In the genomic region with DNA sequence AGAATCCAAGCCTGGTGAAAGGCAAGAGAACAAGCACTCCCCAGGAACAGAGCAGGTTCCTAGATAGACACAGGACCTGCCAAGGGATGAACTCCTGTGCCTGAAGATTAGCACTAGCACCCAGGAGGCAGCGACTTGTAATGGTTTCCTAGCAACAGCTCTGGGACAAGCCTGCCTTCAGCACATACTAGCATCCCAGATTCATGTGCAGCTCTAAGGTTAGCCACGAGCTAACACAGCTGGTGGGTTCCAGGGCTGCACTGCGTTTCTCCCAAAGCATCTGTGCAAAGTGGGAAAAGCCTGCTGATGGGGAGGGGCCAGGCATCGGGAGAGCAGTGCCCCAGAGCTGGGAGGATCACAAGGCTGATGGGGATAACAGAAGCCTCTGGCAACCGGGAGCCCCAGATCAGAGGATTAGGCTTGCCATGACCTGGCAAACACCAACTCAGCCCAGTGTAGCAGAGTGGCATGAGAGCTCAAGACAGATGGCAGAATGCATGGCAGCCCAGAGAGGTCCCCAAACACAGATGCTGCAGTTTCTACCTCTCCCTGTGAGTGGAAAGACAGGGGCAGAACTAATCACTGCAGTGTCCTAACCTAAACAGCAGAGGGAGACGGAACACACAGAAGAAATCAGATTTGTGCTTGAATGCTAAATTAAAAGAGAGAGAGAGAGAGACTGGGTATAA, we compare ENCODE assay signal across 12 mouse cellular contexts. TPM values are rescaled to one million over a fixed set of nuclear protein-coding genes. Genes with fewer than 3 reads are reported as not detected.
DNase-seq lines count a peak whose midpoint lies in the region; ATAC-seq and TF ChIP-seq lines count a peak whose summit lies in the region.
"Had no signal": no experiment of that assay in that cellular context is flagged by ENCODE, and none has a peak within 500 bp of the region (broad histone marks: within the 10 kb centered on the region; RNA-seq: fewer than 3 reads in every experiment).

No protein-coding gene starts in this region.

- no peaks in the 10 kb centered on the region for H3K4me1 ChIP-seq in hindbrain, embryonic 14.5 days (replicated peaks; ENCODE audit: control insufficient read depth, insufficient read depth, low read length)
- no peaks in the 10 kb centered on the region for H3K4me1 ChIP-seq in hindbrain, embryonic 13.5 days (replicated peaks)
- H3K4me1 ChIP-seq in lung, postnatal 0 days (ENCODE audit: insufficient read depth, low read depth, low read length): no peaks in the 10 kb centered on the region
- no peaks in the 10 kb centered on the region for H3K4me1 ChIP-seq in midbrain, embryonic 15.5 days
- H3K4me1 ChIP-seq: lung, embryonic 15.5 days had no signal

- peak; percentile 36 for TF ChIP-seq CTCF in lung, postnatal 0 days (IDR thresholded peaks at IDR 0.05)

- 55% methylated on average over 6 of the region's 6 CpGs for WGBS in hindbrain, embryonic 14.5 days
- 63% methylated on average over 6 of the region's 6 CpGs for WGBS in hindbrain, embryonic 13.5 days
- WGBS in lung, postnatal 0 days: 53% methylated on average over 6 of the region's 6 CpGs
- 43% methylated on average over 6 of the region's 6 CpGs for WGBS in midbrain, embryonic 15.5 days

- no peaks in the 10 kb centered on the region for H3K27me3 ChIP-seq in hindbrain, embryonic 14.5 days (ENCODE audit: control insufficient read depth, insufficient read depth, low read length)
- no peaks in the 10 kb centered on the region for H3K27me3 ChIP-seq in hindbrain, embryonic 13.5 days
- no peaks in the 10 kb centered on the region for H3K27me3 ChIP-seq in lung, postnatal 0 days (replicated peaks; ENCODE audit: insufficient read depth, low read length)
- H3K27me3 ChIP-seq in midbrain, embryonic 15.5 days (replicated peaks): no peaks in the 10 kb centered on the region
- H3K27me3 ChIP-seq: lung, embryonic 15.5 days had no signal

- H3K4me3 ChIP-seq in hindbrain, embryonic 14.5 days (replicated peaks; ENCODE audit: low read length): no peak overlapping the region
- H3K4me3 ChIP-seq in hindbrain, embryonic 13.5 days: no peak overlapping the region
- no peak overlapping the region for H3K4me3 ChIP-seq in lung, postnatal 0 days (ENCODE audit: low read depth, low read length)
- H3K4me3 ChIP-seq in midbrain, embryonic 15.5 days: no peak overlapping the region
- H3K4me3 ChIP-seq: lung, embryonic 15.5 days; myocyte had no signal

- ATAC-seq in hindbrain, embryonic 14.5 days (ENCODE audit: low FRiP score): no peak
- no peak for ATAC-seq in hindbrain, embryonic 13.5 days (ENCODE audit: low FRiP score)
- no peak for ATAC-seq in lung, postnatal 0 days
- 0 out of 2 replicates have a peak, but pooled peaks have one; percentile 48 for ATAC-seq in midbrain, embryonic 15.5 days (replicated peaks)

- peak; percentile 46 for DNase-seq in hindbrain, embryonic 14.5 days (ENCODE audit: low spot score)
- DNase-seq in lung, postnatal 0 days (ENCODE audit: low spot score): no peak
- no peak for DNase-seq in lung, postnatal 10 days
- DNase-seq in adipocyte (ENCODE audit: low spot score): peak; percentile 39
- DNase-seq in cerebellum, postnatal 36 days: no peak
- DNase-seq: gastrocnemius, postnatal 25 days; heart, postnatal 4 days had no signal

- peaks cover 7% of the 10 kb centered on the region; the same call in 1 of the 2 replicates for H3K9me3 ChIP-seq in hindbrain, embryonic 14.5 days (ENCODE audit: control insufficient read depth, low read length)
- peaks cover 13% of the 10 kb centered on the region; the same call in 1 of the 2 replicates for H3K9me3 ChIP-seq in hindbrain, embryonic 13.5 days
- H3K9me3 ChIP-seq in lung, postnatal 0 days (ENCODE audit: low read length): 0 out of 2 replicates have a peak, but pooled peaks cover 6% of the 10 kb centered on the region
- peaks cover 5% of the 10 kb centered on the region; the same call in 1 of the 2 replicates for H3K9me3 ChIP-seq in midbrain, embryonic 15.5 days

- no peak overlapping the region for H3K9ac ChIP-seq in hindbrain, embryonic 14.5 days
- no peak overlapping the region for H3K9ac ChIP-seq in hindbrain, embryonic 13.5 days
- H3K9ac ChIP-seq in lung, postnatal 0 days (replicated peaks; ENCODE audit: low read depth): no peak overlapping the region
- no peak overlapping the region for H3K9ac ChIP-seq in midbrain, embryonic 15.5 days
- H3K9ac ChIP-seq: lung, embryonic 15.5 days had no signal

- TF ChIP-seq EP300 in lung, postnatal 0 days (IDR thresholded peaks at IDR 0.05): no peak

- H3K36me3 ChIP-seq in hindbrain, embryonic 14.5 days (replicated peaks; ENCODE audit: control insufficient read depth, insufficient read depth): no peaks in the 10 kb centered on the region
- no peaks in the 10 kb centered on the region for H3K36me3 ChIP-seq in hindbrain, embryonic 13.5 days
- no peaks in the 10 kb centered on the region for H3K36me3 ChIP-seq in lung, postnatal 0 days (ENCODE audit: insufficient read depth, low read length)
- H3K36me3 ChIP-seq in midbrain, embryonic 15.5 days (replicated peaks): no peaks in the 10 kb centered on the region
- H3K36me3 ChIP-seq: lung, embryonic 15.5 days had no signal

- no peak overlapping the region for H3K27ac ChIP-seq in hindbrain, embryonic 14.5 days
- H3K27ac ChIP-seq in hindbrain, embryonic 13.5 days: no peak overlapping the region
- no peak overlapping the region for H3K27ac ChIP-seq in lung, postnatal 0 days (ENCODE audit: low read length)
- H3K27ac ChIP-seq in midbrain, embryonic 15.5 days: no peak overlapping the region
- H3K27ac ChIP-seq: lung, embryonic 15.5 days had no signal

- no peak overlapping the region for H3K4me2 ChIP-seq in hindbrain, embryonic 14.5 days (replicated peaks)
- H3K4me2 ChIP-seq in hindbrain, embryonic 13.5 days: no peak overlapping the region
- no peak overlapping the region for H3K4me2 ChIP-seq in lung, postnatal 0 days (replicated peaks; ENCODE audit: low read depth, low read length)
- H3K4me2 ChIP-seq in midbrain, embryonic 15.5 days: no peak overlapping the region
- H3K4me2 ChIP-seq: lung, embryonic 15.5 days had no signal

RNA-seq across cellular contexts. Expression of gene Ddo, which starts 25.0 kb away (rescaled TPM):
- polyA plus RNA-seq in hindbrain, embryonic 14.5 days (2014; fragmentation: Nextera tagmentation; extraction: Ambion mirVana): 1.3 and 1.7 TPM in 2 replicates
- 0.69 and 1.5 TPM in 2 replicates for polyA plus RNA-seq in hindbrain, embryonic 13.5 days (2015; fragmentation: Nextera tagmentation; extraction: Ambion mirVana)
- 5.0 and 5.5 TPM in 2 replicates for polyA plus RNA-seq in lung, postnatal 0 days (2015; fragmentation: Nextera tagmentation; extraction: Ambion mirVana)
- polyA plus RNA-seq in midbrain, embryonic 15.5 days (2015; fragmentation: Nextera tagmentation; extraction: Ambion mirVana): 0.82 and 0.98 TPM in 2 replicates

RNA-seq across cellular contexts. Expression of gene Slc22a16, which starts 34.7 kb away (rescaled TPM):
- not detected in 2 replicates for polyA plus RNA-seq in hindbrain, embryonic 14.5 days (2014; fragmentation: Nextera tagmentation; extraction: Ambion mirVana)
- polyA plus RNA-seq in hindbrain, embryonic 13.5 days (2015; fragmentation: Nextera tagmentation; extraction: Ambion mirVana): not detected in 2 replicates
- polyA plus RNA-seq in lung, postnatal 0 days (2015; fragmentation: Nextera tagmentation; extraction: Ambion mirVana): not detected in 2 replicates
- not detected in 2 replicates for polyA plus RNA-seq in midbrain, embryonic 15.5 days (2015; fragmentation: Nextera tagmentation; extraction: Ambion mirVana)
- polyA plus RNA-seq: embryonic facial prominence, embryonic 14.5 days; lung, embryonic 15.5 days; myocyte had no signal

Comparison
In these comparisons a context has a peak if more than half of its experiments do, and no peak if none do; other contexts are left out.
1. DNase-seq: peak in hindbrain, embryonic 14.5 days (single experiment) and adipocyte (single experiment); none in lung, postnatal 0 days (single experiment), lung, postnatal 10 days (single experiment) and cerebellum, postnatal 36 days (0 of 2).